Mouse (Mus musculus): ENCODE measurements at regions not wholly inside any gene's neighbourhood (a gene's known extent, or its start where the extent isn't known, plus 50 kb on each side); places are given as distances from the start of the nearest gene placed in this dataset.
"Not testable (repeated sequence)": the region's sequence is repeated elsewhere in the genome, so short reads cannot be mapped to it uniquely, and the experiment has no call there.

- no peak for DNase-seq (ENCODE audit: low spot score)
These were observed 511.7 kb downstream of the Bnc2 start for GRCm38 (mm10) chr4:84163362-84163761.

- DNase-seq (ENCODE audit: low spot score) = no peak
These were observed 509.8 kb downstream of the Bnc2 start for GRCm38 (mm10) chr4:84165256-84165655.

GRCm38 (mm10) chr4:84172841-84173240 lies 502.2 kb downstream of the Bnc2 start:
- DNase-seq (ENCODE audit: low spot score) = no peak

GRCm38 (mm10) chr4:84173441-84173840 lies 501.6 kb downstream of the Bnc2 start:
- no peak for DNase-seq (ENCODE audit: low spot score)

DNA sequence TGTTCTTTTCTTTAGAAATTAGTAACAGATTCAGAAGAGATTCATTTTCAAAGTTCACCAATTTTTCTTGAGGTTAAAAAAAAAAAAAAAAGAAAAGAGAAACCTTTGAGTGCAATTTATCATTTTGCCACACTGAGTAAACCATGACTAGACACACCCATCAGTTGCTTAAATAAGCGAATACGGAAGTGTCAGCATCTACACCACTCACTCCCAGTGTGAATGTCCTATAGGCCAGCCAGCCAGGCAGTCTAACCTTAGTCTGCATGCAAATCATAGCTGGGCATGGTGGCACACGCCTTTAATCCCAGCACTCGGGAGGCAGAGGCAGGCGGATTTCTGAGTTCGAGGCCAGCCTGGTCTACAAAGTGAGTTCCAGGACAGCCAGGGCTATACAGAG lies 498.6 kb downstream of the Bnc2 start:
- DNase-seq (ENCODE audit: low spot score) = not testable (repeated sequence)

DNA sequence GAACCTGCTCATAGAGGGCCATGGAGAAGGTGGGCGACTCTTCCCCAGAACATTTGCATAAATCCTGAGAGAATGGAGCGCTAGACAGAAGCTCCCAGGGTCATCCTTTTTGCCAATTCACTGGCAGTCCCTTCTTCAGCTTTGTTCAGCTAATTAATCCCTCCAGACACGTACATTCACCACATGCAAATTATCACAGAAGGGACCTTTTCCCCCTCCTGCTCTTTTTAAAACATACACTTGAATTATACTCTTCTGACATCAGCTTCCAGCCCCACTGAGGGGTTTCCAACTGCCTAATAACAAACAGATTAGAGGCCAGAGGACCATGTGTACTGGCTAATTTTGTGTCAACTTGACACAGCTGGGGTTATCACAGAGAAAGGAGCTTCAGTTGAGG lies 497.2 kb downstream of the Bnc2 start:
- DNase-seq (ENCODE audit: low spot score) = no peak

DNA sequence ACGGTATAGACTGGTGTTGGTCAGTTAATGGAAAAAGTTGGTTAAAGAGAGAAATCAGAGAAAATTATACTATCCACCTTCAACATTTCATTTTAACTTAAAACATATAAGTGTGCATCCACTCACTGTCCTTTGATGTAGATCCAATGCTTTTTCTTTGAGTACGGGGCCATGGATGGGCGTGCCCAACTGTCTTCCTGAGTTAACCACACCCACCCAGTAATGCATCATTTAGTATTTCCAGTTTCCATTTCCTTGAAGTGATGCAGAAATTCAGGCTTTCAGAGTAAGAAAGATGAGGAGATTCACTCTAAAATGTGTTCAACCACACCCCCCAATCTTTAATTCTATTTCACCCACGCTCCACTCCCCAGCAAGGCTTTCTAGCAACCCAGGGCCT lies 490.6 kb downstream of the Bnc2 start:
- DNase-seq (ENCODE audit: low spot score) = no peak

DNA sequence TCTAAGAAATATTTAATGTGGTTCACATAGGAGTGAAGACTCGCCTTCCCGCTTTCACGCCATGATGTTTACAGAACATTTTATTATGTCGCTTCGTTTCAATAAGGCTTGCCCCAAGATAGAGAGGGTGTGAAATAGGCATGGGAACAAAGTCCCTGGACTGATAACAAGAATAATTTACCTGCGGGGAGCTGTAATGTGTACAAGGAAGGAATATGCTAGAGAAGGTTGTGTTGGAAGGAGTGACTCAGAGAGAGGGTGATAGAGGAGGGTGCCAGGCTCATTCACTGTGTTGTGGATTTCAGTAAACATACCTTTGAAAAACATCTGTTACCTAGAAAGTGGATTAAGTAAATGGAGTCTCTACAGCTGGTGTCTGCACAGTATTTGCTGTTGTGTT lies 490.2 kb downstream of the Bnc2 start:
- no peak for DNase-seq (ENCODE audit: low spot score)

DNA sequence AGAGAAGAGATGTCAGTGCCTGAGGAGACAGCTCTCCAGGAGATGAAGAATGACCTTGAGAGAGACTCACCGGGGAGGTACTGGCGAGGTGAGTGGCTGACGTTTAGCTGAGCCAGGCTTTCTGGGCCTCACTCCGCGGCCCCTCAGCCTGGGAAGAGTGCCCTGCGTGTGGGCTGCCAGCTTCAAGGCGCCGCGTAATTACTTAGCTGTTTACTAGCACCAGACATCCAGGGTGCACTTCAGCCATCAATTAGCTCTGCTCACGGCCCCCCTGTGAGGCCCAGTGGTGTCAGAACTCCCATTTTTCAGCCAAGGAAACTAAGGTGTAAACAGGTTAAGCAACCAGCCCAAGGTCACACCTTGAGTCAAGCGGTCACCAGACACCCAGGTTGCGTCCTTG lies 485.8 kb downstream of the Bnc2 start:
- DNase-seq (ENCODE audit: low spot score) = no peak

GRCm38 (mm10) chr4:84191303-84191702 lies 483.8 kb downstream of the Bnc2 start:
- no peak for DNase-seq (ENCODE audit: low spot score)

- DNase-seq (ENCODE audit: low spot score) = no peak
These were observed 482.8 kb downstream of the Bnc2 start for GRCm38 (mm10) chr4:84192301-84192700.

GRCm38 (mm10) chr4:84196732-84197131 lies 478.3 kb downstream of the Bnc2 start:
- no peak for DNase-seq (ENCODE audit: low spot score)

GRCm38 (mm10) chr4:84198176-84198575 lies 476.9 kb downstream of the Bnc2 start:
- DNase-seq (ENCODE audit: low spot score) = no peak

GRCm38 (mm10) chr4:84199181-84199656 lies 475.9 kb downstream of the Bnc2 start:
- DNase-seq (ENCODE audit: low spot score) = no peak

DNA sequence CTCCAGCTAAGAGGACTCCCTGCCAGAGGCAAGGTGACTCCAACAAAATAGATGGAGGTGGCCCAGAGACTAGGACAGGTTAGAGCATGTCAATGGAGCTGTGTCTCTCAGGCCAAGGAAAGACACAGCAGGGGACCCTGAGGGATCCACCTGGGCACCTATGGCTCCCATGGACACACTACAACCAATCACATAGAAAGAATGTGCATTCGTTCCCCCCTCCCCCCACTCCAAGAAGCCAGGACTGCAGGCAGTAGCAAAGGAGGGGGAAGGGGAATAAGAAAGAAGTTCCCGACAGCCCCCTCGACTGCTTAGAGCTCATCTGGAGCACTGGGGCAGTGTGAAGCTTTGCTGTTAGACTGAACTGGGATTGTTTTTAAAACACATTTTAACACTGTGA lies 474.1 kb downstream of the Bnc2 start:
- DNase-seq (ENCODE audit: low spot score) = no peak

- no peak for DNase-seq (ENCODE audit: low spot score)
These were observed 472.8 kb downstream of the Bnc2 start for GRCm38 (mm10) chr4:84202231-84202630.

GRCm38 (mm10) chr4:84203680-84204079 lies 471.4 kb downstream of the Bnc2 start:
- no peak for DNase-seq (ENCODE audit: low spot score)

- no peak for DNase-seq (ENCODE audit: low spot score)
These were observed 470.3 kb downstream of the Bnc2 start for GRCm38 (mm10) chr4:84204777-84205176.

DNA sequence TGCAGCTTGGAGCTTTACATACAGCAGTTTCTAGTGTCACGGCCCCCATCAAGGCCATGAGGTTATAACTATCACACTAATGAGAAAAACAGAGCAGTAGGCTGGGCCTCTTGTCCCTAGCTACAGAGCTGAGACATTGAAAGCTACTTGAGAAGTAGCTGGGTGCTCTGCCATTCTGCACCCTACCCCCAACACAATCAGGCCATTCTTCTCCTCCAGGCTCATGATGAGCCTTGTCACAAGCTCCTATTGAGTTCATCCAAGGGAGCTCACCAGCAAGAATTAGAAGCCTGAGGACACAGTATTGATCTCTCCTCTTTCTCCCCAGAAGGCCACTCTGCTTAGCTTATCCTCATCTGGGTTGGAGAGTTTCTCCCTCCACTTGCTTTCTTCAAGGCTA lies 466.9 kb downstream of the Bnc2 start:
- no peak for DNase-seq (ENCODE audit: low spot score)

DNA sequence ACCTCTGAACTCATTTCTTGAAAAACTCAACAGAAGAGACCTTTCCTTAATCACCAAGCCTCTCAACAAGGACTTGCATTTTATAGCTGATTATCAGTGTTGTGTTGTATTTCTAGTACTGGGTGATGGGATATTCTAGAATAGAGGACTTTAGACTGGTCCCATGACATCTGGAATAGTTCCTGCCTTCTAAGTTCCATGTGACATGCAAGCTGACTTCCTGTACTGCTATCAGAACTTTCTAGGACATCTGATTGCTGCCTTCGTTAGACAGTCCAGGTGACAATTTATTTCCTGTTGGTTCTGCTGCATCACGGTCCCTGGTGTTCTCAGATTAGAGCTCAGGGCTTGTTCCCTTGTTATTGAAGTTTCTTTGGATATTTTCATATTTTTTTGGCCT lies 465.5 kb downstream of the Bnc2 start:
- no peak for DNase-seq (ENCODE audit: low spot score)

DNA sequence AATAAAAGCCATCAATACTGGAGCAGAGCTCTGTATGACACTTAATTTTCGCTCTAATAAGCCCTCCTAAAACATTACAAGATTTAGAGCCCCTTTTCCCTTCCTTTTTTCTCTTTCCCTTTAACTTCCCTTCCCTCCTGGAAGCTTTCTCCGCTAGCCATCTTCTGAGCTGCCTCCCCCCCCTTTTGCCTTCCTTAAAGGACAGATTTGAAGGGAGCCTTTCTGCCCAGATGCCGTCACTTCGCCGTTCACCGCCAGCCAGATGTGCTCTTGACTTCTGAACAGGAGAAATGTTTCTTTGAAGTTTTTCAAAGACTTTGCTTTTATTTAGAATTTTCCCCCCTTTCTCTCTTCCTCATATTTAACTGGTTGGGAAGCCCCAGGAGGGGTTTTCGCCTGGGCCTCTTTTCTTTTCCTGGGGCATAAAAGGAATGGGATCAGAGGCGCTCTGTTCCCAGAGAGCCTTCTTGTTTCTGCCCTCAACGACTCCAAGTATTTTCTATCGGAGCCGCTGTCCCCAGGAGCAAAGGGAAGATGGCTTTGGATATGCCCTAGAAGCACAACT lies 463.7 kb downstream of the Bnc2 start:
- no peak for DNase-seq (ENCODE audit: low spot score)

DNA sequence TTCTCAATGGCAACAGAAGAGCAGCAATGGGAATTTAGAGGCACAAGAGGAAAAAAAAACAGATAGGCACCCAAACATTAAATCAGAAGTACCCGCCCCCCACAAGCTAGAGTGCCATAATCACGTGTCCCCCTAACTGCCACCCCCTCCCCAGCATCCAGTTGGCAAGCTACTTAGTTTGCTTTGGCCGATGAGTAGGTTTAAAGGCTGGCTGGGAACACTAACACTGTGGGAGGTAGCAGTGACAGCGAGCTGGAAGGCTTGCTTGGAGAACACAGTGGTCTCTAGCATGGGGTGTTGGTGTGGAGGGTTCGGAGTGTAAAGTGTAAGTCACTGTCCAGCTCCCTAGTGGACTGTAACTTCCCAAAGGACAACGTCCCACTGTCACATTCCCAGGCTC lies 463.1 kb downstream of the Bnc2 start:
- DNase-seq (ENCODE audit: low spot score) = no peak

DNA sequence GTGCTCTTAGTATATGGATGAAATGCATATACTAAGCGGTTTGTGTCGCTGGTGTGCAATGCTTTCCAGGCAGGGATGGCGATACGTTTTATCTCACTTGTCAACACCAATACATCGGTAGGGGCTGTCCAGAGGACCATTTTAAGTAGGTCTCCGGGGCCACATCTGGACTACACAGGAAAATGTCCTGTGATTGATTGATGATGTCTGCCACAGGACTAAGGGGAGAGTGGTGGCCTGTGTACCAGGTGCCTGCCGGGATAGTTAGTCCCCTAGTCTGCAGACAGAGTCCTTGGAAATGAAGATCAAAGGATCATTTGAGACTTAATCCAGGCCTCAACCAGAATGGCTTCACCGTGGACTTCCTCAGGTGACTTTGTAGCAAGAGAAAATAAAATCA lies 460.6 kb downstream of the Bnc2 start:
- DNase-seq (ENCODE audit: low spot score) = no peak

DNA sequence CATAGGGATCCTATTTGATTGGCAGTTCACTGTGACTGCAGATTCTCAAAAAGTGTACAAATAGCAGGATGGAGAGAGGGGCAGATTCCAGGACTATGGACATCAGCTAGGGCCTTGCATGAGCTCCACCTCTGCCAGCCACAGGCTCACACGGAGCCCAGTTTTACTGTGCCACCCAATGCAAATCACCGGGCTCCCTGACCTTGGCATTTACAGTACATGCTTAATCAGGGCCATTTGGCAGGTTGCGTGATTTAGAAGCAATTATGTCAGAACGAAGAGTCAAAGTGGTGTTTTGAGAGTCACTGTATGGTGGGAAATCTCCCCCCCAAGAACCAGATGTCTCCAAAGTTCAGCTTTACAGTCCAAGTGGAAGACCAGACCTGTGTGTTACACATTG lies 456.1 kb downstream of the Bnc2 start:
- no peak for DNase-seq (ENCODE audit: low spot score)
